Mouse (Mus musculus): ENCODE measurements around the gene Ptprm. TPM values are rescaled to one million over a fixed set of nuclear protein-coding genes. Genes with fewer than 3 reads are reported as not detected.
A peak's percentile ranks its signal among the peaks of the same experiment; 100 is the strongest.

Ptprm gene
- polyA plus RNA-seq, 1 experiment from 2014 or later, result 10.4 TPM

- H3K9ac ChIP-seq (ENCODE audit: low read length), result no peak overlapping the region
- no peak overlapping the region for H3K4me2 ChIP-seq (ENCODE audit: low read depth, severe bottlenecking)
- 57% methylated on average over 11 of the region's 11 CpGs for WGBS
- ATAC-seq (ENCODE audit: insufficient number of reproducible peaks, low FRiP score, low TSS enrichment, low read depth), result no peak
- H3K36me3 ChIP-seq (ENCODE audit: control insufficient read depth, insufficient read depth, low read length), result no peaks in the 10 kb centered on the region
- no peaks in the 10 kb centered on the region for H3K4me1 ChIP-seq (ENCODE audit: control insufficient read depth, insufficient read depth, low read length)
- no peak for DNase-seq (ENCODE audit: low spot score)
- no peaks in the 10 kb centered on the region for H3K9me3 ChIP-seq (ENCODE audit: control insufficient read depth, low read length)
- H3K27me3 ChIP-seq (ENCODE audit: control insufficient read depth, insufficient read depth, low read length), result no peaks in the 10 kb centered on the region
- no peak overlapping the region for H3K27ac ChIP-seq (replicated peaks; ENCODE audit: low read depth, low read length)
- H3K4me3 ChIP-seq (ENCODE audit: low read depth, low read length), result no peak overlapping the region
These were observed 633.9 kb downstream of the Ptprm start for GRCm38 (mm10) chr17:66720200-66720991.

- Histone ChIP-seq H3K4me3 (ENCODE audit: low read depth, low read length) (no peak overlapping the region), H3K4me2 (ENCODE audit: low read depth, severe bottlenecking) (no peak overlapping the region), H3K27me3 (ENCODE audit: control insufficient read depth, insufficient read depth, low read length) (no peaks in the 10 kb centered on the region), H3K4me1 (ENCODE audit: control insufficient read depth, insufficient read depth, low read length) (no peaks in the 10 kb centered on the region), H3K9ac (ENCODE audit: low read length) (no peak overlapping the region), H3K27ac (replicated peaks; ENCODE audit: low read depth, low read length) (no peak overlapping the region), H3K36me3 (ENCODE audit: control insufficient read depth, insufficient read depth, low read length) (no peaks in the 10 kb centered on the region), H3K9me3 (ENCODE audit: control insufficient read depth, low read length) (no peaks in the 10 kb centered on the region)
- ATAC-seq (ENCODE audit: insufficient number of reproducible peaks, low FRiP score, low TSS enrichment, low read depth) (no peak), DNase-seq (ENCODE audit: low spot score) (no peak)
- 91% methylated on average over 9 of the region's 9 CpGs for WGBS
These were observed 641.6 kb downstream of the Ptprm start for GRCm38 (mm10) chr17:66712456-66713205.

GRCm38 (mm10) chr17:66711221-66712016 lies 642.8 kb downstream of the Ptprm start:
- Histone ChIP-seq H3K4me1 (ENCODE audit: control insufficient read depth, insufficient read depth, low read length) (no peaks in the 10 kb centered on the region), H3K9me3 (ENCODE audit: control insufficient read depth, low read length) (no peaks in the 10 kb centered on the region), H3K9ac (ENCODE audit: low read length) (no peak overlapping the region), H3K36me3 (ENCODE audit: control insufficient read depth, insufficient read depth, low read length) (no peaks in the 10 kb centered on the region), H3K4me2 (ENCODE audit: low read depth, severe bottlenecking) (no peak overlapping the region), H3K27me3 (ENCODE audit: control insufficient read depth, insufficient read depth, low read length) (no peaks in the 10 kb centered on the region), H3K4me3 (ENCODE audit: low read depth, low read length) (no peak overlapping the region), H3K27ac (replicated peaks; ENCODE audit: low read depth, low read length) (0 out of 2 replicates have a peak overlapping the region, but pooled peaks have one; percentile 42)
- no peak for DNase-seq (ENCODE audit: low spot score)
- ATAC-seq (ENCODE audit: insufficient number of reproducible peaks, low FRiP score, low TSS enrichment, low read depth), result 0 out of 2 replicates have a peak, but pooled peaks have one; percentile 60
- 73% methylated on average over 6 of the region's 6 CpGs for WGBS

- ATAC-seq (ENCODE audit: insufficient number of reproducible peaks, low FRiP score, low TSS enrichment, low read depth) (no peak), DNase-seq (ENCODE audit: low spot score) (no peak)
- no peaks in the 10 kb centered on the region for H3K9me3 ChIP-seq (ENCODE audit: control insufficient read depth, low read length)
- H3K4me2 ChIP-seq (ENCODE audit: low read depth, severe bottlenecking), result no peak overlapping the region
- H3K27me3 ChIP-seq (ENCODE audit: control insufficient read depth, insufficient read depth, low read length), result no peaks in the 10 kb centered on the region
- no peak overlapping the region for H3K27ac ChIP-seq (replicated peaks; ENCODE audit: low read depth, low read length)
- H3K36me3 ChIP-seq (ENCODE audit: control insufficient read depth, insufficient read depth, low read length), result no peaks in the 10 kb centered on the region
- 31% methylated on average over 4 of the region's 4 CpGs for WGBS
- no peak overlapping the region for H3K9ac ChIP-seq (ENCODE audit: low read length)
- H3K4me3 ChIP-seq (ENCODE audit: low read depth, low read length), result no peak overlapping the region
- H3K4me1 ChIP-seq (ENCODE audit: control insufficient read depth, insufficient read depth, low read length), result no peaks in the 10 kb centered on the region
These were observed 643.7 kb downstream of the Ptprm start for GRCm38 (mm10) chr17:66710568-66710967.

- no peak for ATAC-seq (ENCODE audit: insufficient number of reproducible peaks, low FRiP score, low TSS enrichment, low read depth)
- H3K27me3 ChIP-seq (ENCODE audit: control insufficient read depth, insufficient read depth, low read length), result no peaks in the 10 kb centered on the region
- H3K9me3 ChIP-seq (ENCODE audit: control insufficient read depth, low read length), result no peaks in the 10 kb centered on the region
- no peaks in the 10 kb centered on the region for H3K36me3 ChIP-seq (ENCODE audit: control insufficient read depth, insufficient read depth, low read length)
- no peak overlapping the region for H3K4me3 ChIP-seq (ENCODE audit: low read depth, low read length)
- DNase-seq (ENCODE audit: low spot score), result no peak
- H3K4me2 ChIP-seq (ENCODE audit: low read depth, severe bottlenecking), result no peak overlapping the region
- no peak overlapping the region for H3K9ac ChIP-seq (ENCODE audit: low read length)
- H3K27ac ChIP-seq (replicated peaks; ENCODE audit: low read depth, low read length), result no peak overlapping the region
- 88% methylated on average over 4 of the region's 4 CpGs for WGBS
- no peaks in the 10 kb centered on the region for H3K4me1 ChIP-seq (ENCODE audit: control insufficient read depth, insufficient read depth, low read length)
These were observed 645.5 kb downstream of the Ptprm start for GRCm38 (mm10) chr17:66708748-66709147.

- Histone ChIP-seq H3K9me3 (ENCODE audit: control insufficient read depth, low read length) (no peaks in the 10 kb centered on the region), H3K9ac (ENCODE audit: low read length) (no peak overlapping the region), H3K4me2 (ENCODE audit: low read depth, severe bottlenecking) (no peak overlapping the region), H3K36me3 (ENCODE audit: control insufficient read depth, insufficient read depth, low read length) (no peaks in the 10 kb centered on the region), H3K4me3 (ENCODE audit: low read depth, low read length) (no peak overlapping the region), H3K27ac (replicated peaks; ENCODE audit: low read depth, low read length) (no peak overlapping the region), H3K27me3 (ENCODE audit: control insufficient read depth, insufficient read depth, low read length) (no peaks in the 10 kb centered on the region), H3K4me1 (ENCODE audit: control insufficient read depth, insufficient read depth, low read length) (peaks cover 3% of the 10 kb centered on the region; the same call in 1 of the 2 replicates)
- WGBS, result 66% methylated on average over 8 of the region's 8 CpGs
- ATAC-seq (ENCODE audit: insufficient number of reproducible peaks, low FRiP score, low TSS enrichment, low read depth) (no peak), DNase-seq (ENCODE audit: low spot score) (no peak)
These were observed 646.6 kb downstream of the Ptprm start for GRCm38 (mm10) chr17:66707684-66708083.

GRCm38 (mm10) chr17:66701358-66702184 lies 652.7 kb downstream of the Ptprm start:
- WGBS, result 59% methylated on average over 11 of the region's 11 CpGs
- ATAC-seq (ENCODE audit: insufficient number of reproducible peaks, low FRiP score, low TSS enrichment, low read depth) (no peak), DNase-seq (ENCODE audit: low spot score) (no peak)
- H3K4me2 ChIP-seq (ENCODE audit: low read depth, severe bottlenecking), result no peak overlapping the region
- no peak overlapping the region for H3K9ac ChIP-seq (ENCODE audit: low read length)
- H3K27ac ChIP-seq (replicated peaks; ENCODE audit: low read depth, low read length), result no peak overlapping the region
- no peak overlapping the region for H3K4me3 ChIP-seq (ENCODE audit: low read depth, low read length)
- H3K27me3 ChIP-seq (ENCODE audit: control insufficient read depth, insufficient read depth, low read length), result no peaks in the 10 kb centered on the region
- no peaks in the 10 kb centered on the region for H3K36me3 ChIP-seq (ENCODE audit: control insufficient read depth, insufficient read depth, low read length)
- H3K9me3 ChIP-seq (ENCODE audit: control insufficient read depth, low read length), result no peaks in the 10 kb centered on the region
- peaks cover 18% of the 10 kb centered on the region for H3K4me1 ChIP-seq (ENCODE audit: control insufficient read depth, insufficient read depth, low read length)

All from limb, embryonic 11.5 days (tissue).